Mouse (Mus musculus): ENCODE measurements around the gene 1810049J17Rik. TPM values are rescaled to one million over a fixed set of nuclear protein-coding genes. Genes with fewer than 3 reads are reported as not detected.

1810049J17Rik gene
- polyA plus RNA-seq (2014; fragmentation: Illumina TruSeq; extraction: RNeasy Lipid Tissue Mini Kit (QIAGEN cat#74804); ENCODE audit: low replicate concordance): not detected

GRCm38 (mm10) chr15:12321788-12322621 is at the start of gene 1810049J17Rik:
TSS of gene 1810049J17Rik (minus strand) at chr15:12321899.

DNA sequence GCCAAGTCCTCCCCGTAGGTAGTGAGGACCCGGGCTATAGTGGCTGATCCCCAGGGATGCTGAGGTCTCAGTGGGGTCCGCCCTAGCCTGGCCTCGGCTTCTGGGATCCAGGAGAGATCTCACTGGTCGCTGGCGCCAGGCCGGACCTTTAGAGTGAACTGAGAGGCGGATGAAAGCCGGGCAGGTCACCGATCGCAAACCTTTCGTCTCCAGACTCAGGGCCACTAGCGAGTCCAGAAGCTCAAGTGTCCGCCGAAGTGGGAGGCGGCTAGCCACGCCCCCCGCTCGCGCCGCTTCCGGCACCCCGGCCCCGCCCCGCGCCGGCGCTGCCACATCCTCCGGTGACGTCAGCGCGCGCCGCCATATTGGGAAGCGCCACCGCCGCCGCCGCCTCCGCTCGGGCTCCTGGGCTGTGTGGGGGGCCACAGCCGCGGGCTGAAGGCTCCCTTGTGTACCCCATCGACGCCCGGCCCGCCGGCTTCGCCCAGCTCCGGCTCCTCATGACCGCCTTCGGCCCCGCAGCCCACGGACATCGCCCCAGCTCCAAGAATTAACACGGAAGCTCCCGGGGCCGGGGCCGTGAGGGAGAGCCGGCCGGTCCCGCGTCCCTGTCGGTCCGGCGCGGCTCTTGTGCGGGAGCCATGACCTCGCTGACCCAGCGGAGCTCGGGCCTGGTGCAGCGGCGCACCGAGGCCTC is 460 bp downstream of the 1810049J17Rik start, which contains the start of gene Golph3:
TSS of gene Golph3 (plus strand) at position 360 of the 697 bp plus-strand sequence.

Other genes starting within 250 kb of the 1810049J17Rik start
- 147 TPM for gene Zfr, start 204.1 kb downstream of the 1810049J17Rik start, polyA plus RNA-seq (2014; fragmentation: Illumina TruSeq; extraction: RNeasy Lipid Tissue Mini Kit (QIAGEN cat#74804); ENCODE audit: low replicate concordance)
- 16.9 TPM for gene Mtmr12, start 116.9 kb downstream of the 1810049J17Rik start, polyA plus RNA-seq (2014; fragmentation: Illumina TruSeq; extraction: RNeasy Lipid Tissue Mini Kit (QIAGEN cat#74804); ENCODE audit: low replicate concordance)
- gene Golph3, start 449 bp downstream of the 1810049J17Rik start, polyA plus RNA-seq (2014; fragmentation: Illumina TruSeq; extraction: RNeasy Lipid Tissue Mini Kit (QIAGEN cat#74804); ENCODE audit: low replicate concordance): 363 TPM

All from small intestine, adult 10 weeks (tissue).